Mouse (Mus musculus) cortical plate, adult 2 months (tissue): ENCODE data around the gene Rims1. TPM values are rescaled to one million over a fixed set of nuclear protein-coding genes. Genes with fewer than 3 reads are reported as not detected.

ENCODE experiments used
- H3K27ac ChIP-seq: fragments of 200-500 bp; 2 replicates; pipeline ENCODE4 v1.5.1; 2012; ENCODE audit warnings: low read length, control low read depth, inconsistent platforms; ENCODE audit not compliant: insufficient read depth
- H3K4me1 ChIP-seq: fragments of 200-500 bp; 2 replicates; pipeline ENCODE4 v1.6.1; 2011; ENCODE audit warnings: low read length; ENCODE audit not compliant: control insufficient read depth, insufficient read depth
- H3K4me3 ChIP-seq: fragments of 200-500 bp; 2 replicates; pipeline ENCODE4 v1.5.1; 2011; ENCODE audit warnings: mild to moderate bottlenecking, low read length, control low read depth; ENCODE audit not compliant: insufficient read depth
- CTCF ChIP-seq: fragments of 200-500 bp; IDR thresholded peaks from 2 replicates; pipeline ENCODE4 v1.5.1; 2011; ENCODE audit warnings: mild to moderate bottlenecking, control low read depth, low read length; ENCODE audit not compliant: insufficient read depth; ENCODE audit errors: extremely low read depth
- POLR2A ChIP-seq: fragments of 200-500 bp; IDR thresholded peaks from 2 replicates; pipeline ENCODE4 v1.6.1; 2011; ENCODE audit warnings: mild to moderate bottlenecking, low read length, control low read depth; ENCODE audit not compliant: insufficient read depth; ENCODE audit errors: extremely low read depth
- polyA plus RNA-seq: library from polyadenylated mRNA; depleted of rRNA; stranded (reverse); fragments of >200 nt; gene quantifications from 2 replicates; pipeline ENCODE4 v1.2.3, GENCODE M21; 2012

The Rims1 gene
- polyA plus RNA-seq, 1 experiment = 191 TPM

DNA sequence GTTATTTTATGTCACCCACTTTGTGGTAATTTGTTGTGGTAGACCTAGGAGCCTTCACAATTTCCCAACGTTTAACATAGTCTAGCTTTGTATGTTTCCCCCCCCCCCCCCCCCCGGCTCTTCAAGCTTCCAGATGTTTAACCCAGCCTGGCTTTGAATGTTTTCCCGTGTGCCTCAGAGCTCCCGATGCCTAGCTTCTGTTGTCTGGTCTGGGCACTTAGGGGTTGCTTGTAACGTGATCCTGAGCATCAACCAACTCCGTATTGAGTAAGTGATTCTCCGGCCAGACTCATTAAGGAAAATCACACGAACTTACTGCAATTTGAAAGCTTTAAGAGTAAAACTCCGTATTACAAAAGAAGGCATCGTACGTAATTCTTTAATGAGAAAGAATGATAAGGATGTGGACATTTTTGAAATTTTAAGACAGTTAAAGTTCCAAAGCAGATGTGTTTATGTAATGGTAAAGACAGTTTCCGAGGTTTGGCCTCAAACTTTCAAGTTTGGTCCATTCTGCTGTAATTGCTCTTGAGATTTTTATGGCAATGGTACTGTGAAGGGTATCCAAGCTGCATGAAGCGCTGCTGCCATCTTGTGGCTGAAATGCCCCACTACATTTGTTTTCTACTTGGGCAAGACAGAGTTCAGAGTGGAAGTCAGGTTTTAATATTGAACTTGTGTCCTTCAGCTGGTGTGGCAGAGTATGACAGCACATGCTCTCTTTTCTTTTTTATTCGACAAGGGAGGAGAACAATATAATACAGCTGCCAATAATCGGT lies 537.0 kb downstream of the Rims1 start:
- no peak overlapping the region for H3K27ac ChIP-seq
- TF ChIP-seq CTCF = peak; percentile 98
- TF ChIP-seq POLR2A = no peak
- H3K4me3 ChIP-seq = no peak overlapping the region
- H3K4me1 ChIP-seq = peaks cover 5% of the 10 kb centered on the region; the same call in 1 of the 2 replicates

DNA sequence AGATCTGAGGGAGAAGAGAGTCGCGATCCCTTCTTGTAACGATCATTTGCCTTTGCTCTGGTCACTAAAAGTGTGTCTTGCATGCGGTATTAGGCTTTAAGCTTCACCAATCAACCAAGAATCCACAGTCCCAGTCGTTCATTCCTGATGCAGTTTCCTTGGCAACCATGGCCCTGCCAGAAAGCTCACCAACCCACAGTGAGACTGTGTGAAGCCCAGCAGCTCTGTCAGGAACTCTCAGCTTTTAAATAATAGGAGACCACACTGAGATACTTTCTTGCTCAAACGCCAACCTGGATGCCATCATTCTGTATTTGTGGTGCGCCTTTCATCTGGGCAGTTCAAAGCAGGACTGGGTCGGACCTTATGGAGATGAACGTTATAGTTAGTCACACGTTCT lies 539.3 kb downstream of the Rims1 start:
- H3K27ac ChIP-seq = no peak overlapping the region
- H3K4me1 ChIP-seq = peaks cover 8% of the 10 kb centered on the region; the same call in 1 of the 2 replicates
- no peak for TF ChIP-seq CTCF
- no peak for TF ChIP-seq POLR2A
- no peak overlapping the region for H3K4me3 ChIP-seq

DNA sequence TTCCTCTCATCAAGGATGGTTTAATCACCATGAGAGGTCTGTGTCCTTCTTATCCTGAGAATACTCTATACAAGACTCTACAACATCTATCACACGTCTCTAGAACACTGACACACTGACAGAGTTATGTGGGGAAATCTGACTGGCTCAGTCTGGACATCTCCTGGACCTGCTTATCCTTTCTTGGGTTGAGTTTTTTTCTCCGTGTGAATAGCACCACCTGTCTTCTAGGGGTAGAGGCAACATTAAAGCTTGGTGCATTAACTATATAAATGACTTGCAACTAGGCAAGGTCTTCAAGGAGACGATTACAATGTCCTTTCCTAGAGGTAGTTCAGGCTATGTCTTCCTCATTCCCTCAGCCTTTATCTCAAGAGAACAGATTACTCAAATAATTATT lies 540.3 kb downstream of the Rims1 start:
- no peak overlapping the region for H3K27ac ChIP-seq
- no peak overlapping the region for H3K4me3 ChIP-seq
- H3K4me1 ChIP-seq = peaks cover 8% of the 10 kb centered on the region; the same call in 1 of the 2 replicates
- no peak for TF ChIP-seq POLR2A
- peak; percentile 7; the same call in 1 of the 2 replicates for TF ChIP-seq CTCF

DNA sequence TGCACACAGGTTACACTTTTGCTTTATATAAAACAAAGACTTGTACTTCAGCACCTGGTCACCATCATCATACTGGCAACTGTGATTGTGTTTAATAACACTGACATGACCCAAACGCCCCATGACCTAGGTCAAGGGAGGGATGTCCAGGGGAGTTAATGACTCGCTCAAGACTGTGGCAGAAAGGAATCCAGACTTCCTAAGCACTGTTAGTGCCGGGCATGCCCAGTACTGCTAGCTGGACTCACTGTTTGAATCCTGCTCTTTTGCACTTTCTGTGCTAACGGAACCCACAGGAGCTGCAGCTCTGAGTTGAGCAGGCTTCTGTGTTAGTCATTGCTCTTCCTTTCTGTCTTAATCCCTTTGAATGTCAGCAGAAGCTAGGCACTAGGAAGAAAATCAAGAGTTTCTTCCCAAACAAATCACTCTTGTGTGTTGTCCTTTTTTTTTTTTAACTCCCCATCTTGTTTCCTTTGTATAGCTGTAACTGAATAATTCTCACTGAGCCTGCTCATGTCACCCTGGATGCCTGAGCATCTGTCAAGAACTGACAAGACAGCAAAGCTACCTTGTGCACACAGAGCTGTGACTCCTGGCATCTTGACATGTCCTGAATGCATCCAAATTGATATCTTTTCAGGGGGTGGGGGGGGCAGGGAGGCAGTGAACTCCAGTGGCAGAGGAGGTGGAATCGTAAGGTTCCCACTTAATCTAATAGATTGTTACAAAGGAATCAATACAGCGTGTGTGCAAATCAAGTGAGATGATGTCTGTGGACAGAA lies 543.4 kb downstream of the Rims1 start:
- H3K27ac ChIP-seq = no peak overlapping the region
- peaks cover 8% of the 10 kb centered on the region; the same call in 1 of the 2 replicates for H3K4me1 ChIP-seq
- TF ChIP-seq CTCF = no peak
- TF ChIP-seq POLR2A = no peak
- no peak overlapping the region for H3K4me3 ChIP-seq

DNA sequence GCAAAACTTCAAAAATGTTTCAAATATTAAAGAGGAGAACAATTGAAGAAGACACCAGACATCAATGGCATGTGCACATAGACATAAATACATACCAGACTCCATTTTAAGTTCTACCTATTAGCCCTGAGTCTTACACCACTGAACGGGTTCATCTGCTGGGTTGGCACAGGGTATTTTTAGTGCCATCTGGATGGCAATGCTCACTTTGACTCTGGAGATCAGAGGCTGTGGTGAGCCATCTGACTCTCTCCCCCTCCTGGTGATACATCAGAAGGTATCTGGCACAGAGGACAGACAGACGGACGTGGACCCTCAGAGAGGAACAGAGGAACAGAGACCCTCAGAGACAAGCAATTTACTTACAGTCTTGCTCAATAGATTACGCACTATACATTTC lies 544.1 kb downstream of the Rims1 start:
- H3K4me1 ChIP-seq = peaks cover 8% of the 10 kb centered on the region; the same call in 1 of the 2 replicates
- H3K27ac ChIP-seq = no peak overlapping the region
- no peak for TF ChIP-seq CTCF
- no peak for TF ChIP-seq POLR2A
- H3K4me3 ChIP-seq = no peak overlapping the region

DNA sequence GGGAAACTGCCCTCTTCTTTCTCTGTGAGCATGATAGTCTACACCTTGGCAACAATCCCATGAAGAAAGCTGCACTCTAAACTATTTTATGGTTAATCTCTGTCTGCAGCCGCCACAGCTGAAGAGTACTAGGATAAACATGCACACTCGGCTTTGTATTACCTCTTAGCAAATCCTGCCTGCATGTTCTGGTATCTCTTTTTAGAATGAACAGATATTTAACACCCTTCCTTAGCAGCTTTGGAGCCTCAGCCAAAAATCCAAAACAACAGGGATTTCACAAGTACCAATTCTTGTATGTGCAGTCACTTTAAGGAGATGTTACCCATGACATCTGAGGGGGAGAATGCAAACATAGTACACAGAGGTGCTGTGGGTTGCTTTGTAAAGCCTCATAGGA lies 545.5 kb downstream of the Rims1 start:
- Histone ChIP-seq H3K4me1 (peaks cover 3% of the 10 kb centered on the region; the same call in 1 of the 2 replicates), H3K27ac (no peak overlapping the region), H3K4me3 (no peak overlapping the region)
- no peak for TF ChIP-seq CTCF
- TF ChIP-seq POLR2A = no peak

DNA sequence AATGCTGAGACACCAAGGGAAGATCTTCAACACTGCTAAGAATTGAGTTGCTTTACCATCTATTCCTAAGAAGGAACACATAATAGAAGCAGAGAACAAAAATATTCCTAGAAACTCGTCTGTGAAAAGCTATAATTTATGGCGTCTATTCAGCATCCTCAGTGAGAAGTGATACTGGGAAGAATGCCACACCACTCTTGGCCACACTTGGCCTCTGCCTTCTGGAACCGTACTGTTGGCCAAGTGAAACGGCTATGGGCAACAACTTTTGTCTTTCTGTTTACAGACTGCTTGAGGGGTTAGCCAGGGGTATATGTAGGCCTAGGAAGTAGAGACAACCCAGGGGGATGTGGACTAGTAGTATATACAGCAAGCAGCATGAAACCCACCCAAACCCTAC lies 547.4 kb downstream of the Rims1 start:
- Histone ChIP-seq H3K4me1 (peaks cover 3% of the 10 kb centered on the region; the same call in 1 of the 2 replicates), H3K4me3 (no peak overlapping the region), H3K27ac (no peak overlapping the region)
- TF ChIP-seq POLR2A = no peak
- no peak for TF ChIP-seq CTCF

DNA sequence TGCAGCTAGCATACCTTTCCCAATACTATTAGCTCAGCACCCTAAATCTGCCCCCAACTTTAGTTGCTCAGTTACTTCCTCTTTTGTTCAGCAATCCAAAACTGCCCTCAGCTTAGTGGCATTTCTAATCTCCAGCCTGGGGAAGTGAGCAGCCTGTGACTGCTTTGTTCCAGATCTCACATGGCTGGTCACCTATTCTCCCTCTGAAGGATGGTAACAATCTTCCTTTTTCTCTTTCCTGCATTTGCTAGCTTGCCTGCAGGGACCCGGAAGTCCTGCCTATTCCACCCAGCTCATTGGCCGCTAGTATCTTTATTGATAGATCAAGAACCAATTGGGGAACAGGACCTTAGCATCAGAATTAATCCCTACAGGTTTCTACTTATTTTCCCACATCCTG lies 551.5 kb downstream of the Rims1 start:
- H3K4me1 ChIP-seq = no peaks in the 10 kb centered on the region
- TF ChIP-seq CTCF = no peak
- TF ChIP-seq POLR2A = no peak
- no peak overlapping the region for H3K27ac ChIP-seq
- H3K4me3 ChIP-seq = no peak overlapping the region

DNA sequence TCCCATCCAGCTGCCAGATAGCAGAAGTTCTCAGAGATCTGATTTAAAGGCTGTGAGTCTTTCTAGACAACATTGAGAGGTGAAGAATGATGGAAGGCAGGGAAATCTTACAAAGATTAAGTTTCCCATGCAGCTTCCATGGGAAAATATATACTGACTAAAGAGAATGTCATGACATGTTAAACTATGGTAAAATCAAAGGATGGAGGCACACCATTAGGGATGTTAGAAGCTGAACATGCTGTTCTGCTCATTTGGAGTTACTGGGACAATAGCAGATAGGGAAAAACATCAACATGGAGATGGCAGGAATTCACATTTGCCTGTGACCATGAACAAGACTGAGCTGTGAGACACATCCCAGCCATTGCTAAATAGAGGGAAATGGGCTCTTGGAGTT lies 552.9 kb downstream of the Rims1 start:
- TF ChIP-seq POLR2A (no peak), CTCF (no peak)
- H3K4me3 ChIP-seq = no peak overlapping the region
- no peak overlapping the region for H3K27ac ChIP-seq
- H3K4me1 ChIP-seq = no peaks in the 10 kb centered on the region
